Mouse (Mus musculus) monocyte, adult 2 months (primary cell): Measurements from ENCODE around the gene Cemip.

ENCODE experiments used
- DNase-seq, 2 experiments: peaks; one replicate each; pipeline ENCODE4 v3.0.0; 2022; ENCODE audit warnings: low spot score in 2 of 2, low read depth in 1 of 2

Gene Cemip

GRCm38 (mm10) chr7:83976413-83976958 is 109.8 kb downstream of the Cemip start:
- no peak for DNase-seq

- no peak for DNase-seq
Observed at GRCm38 (mm10) chr7:83975283-83975682, 111.0 kb downstream of the Cemip start.

- DNase-seq = no peak
Observed at GRCm38 (mm10) chr7:83972485-83972884, 113.8 kb downstream of the Cemip start.

GRCm38 (mm10) chr7:83966047-83966818 is 120.1 kb downstream of the Cemip start:
- no peak for DNase-seq

GRCm38 (mm10) chr7:83965181-83965580 is 121.1 kb downstream of the Cemip start:
- no peak for DNase-seq

GRCm38 (mm10) chr7:83952511-83952910 is 133.8 kb downstream of the Cemip start:
- DNase-seq = no peak

- DNase-seq = no peak
Observed at GRCm38 (mm10) chr7:83951327-83951726, 135.0 kb downstream of the Cemip start.

GRCm38 (mm10) chr7:83949662-83950061 is 136.6 kb downstream of the Cemip start:
- DNase-seq = no peak

GRCm38 (mm10) chr7:83948743-83949142 is 137.6 kb downstream of the Cemip start:
- DNase-seq = no peak

GRCm38 (mm10) chr7:83941701-83942101 is 144.6 kb downstream of the Cemip start:
- DNase-seq = no peak

GRCm38 (mm10) chr7:83940136-83940535 is 146.2 kb downstream of the Cemip start:
- DNase-seq = no peak

- DNase-seq = no peak
Observed at GRCm38 (mm10) chr7:83939017-83939721, 147.1 kb downstream of the Cemip start.

- no peak for DNase-seq
Observed at GRCm38 (mm10) chr7:83921637-83922036, 164.7 kb downstream of the Cemip start.

GRCm38 (mm10) chr7:83920241-83920640 is 166.1 kb downstream of the Cemip start:
- DNase-seq = no peak

- peak; percentile 16 to 36 for DNase-seq
Observed at GRCm38 (mm10) chr7:83914566-83914965, 171.7 kb downstream of the Cemip start.

GRCm38 (mm10) chr7:83913995-83914394 is 172.3 kb downstream of the Cemip start:
- DNase-seq = no peak

- DNase-seq = no peak
Observed at GRCm38 (mm10) chr7:83913405-83913932, 172.8 kb downstream of the Cemip start.

- DNase-seq = no peak
Observed at GRCm38 (mm10) chr7:83911909-83912308, 174.4 kb downstream of the Cemip start.

GRCm38 (mm10) chr7:83904831-83905230 is 181.5 kb downstream of the Cemip start:
- no peak for DNase-seq

- DNase-seq = no peak
Observed at GRCm38 (mm10) chr7:83902296-83903145, 183.8 kb downstream of the Cemip start.

- no peak for DNase-seq
Observed at GRCm38 (mm10) chr7:83901425-83901824, 184.9 kb downstream of the Cemip start.
